Mouse (Mus musculus) heart, adult 2 months (tissue): ENCODE results near the gene Nudt4. TPM values are rescaled to one million over a fixed set of nuclear protein-coding genes. Genes with fewer than 3 reads are reported as not detected.

Source experiments
- DNase-seq, 2 experiments: peaks; one replicate each; pipeline ENCODE4 v3.0.0; 2021
- H3K27ac ChIP-seq: fragments of 200-600 bp; 2 replicates; pipeline ENCODE4 v1.8.1; 2022
- H3K27me3 ChIP-seq: fragments of 200-500 bp; 2 replicates; pipeline ENCODE4 v1.6.1; 2012; ENCODE audit warnings: mild to moderate bottlenecking, low read length, inconsistent platforms, mixed read lengths; ENCODE audit not compliant: control insufficient read depth, insufficient read depth
- H3K36me3 ChIP-seq: fragments of 200-500 bp; 2 replicates; pipeline ENCODE4 v1.6.1; 2012; ENCODE audit warnings: low read length, inconsistent platforms; ENCODE audit not compliant: control insufficient read depth, insufficient read depth
- H3K4me1 ChIP-seq: fragments of 200-500 bp; 2 replicates; pipeline ENCODE4 v1.6.1; 2011; ENCODE audit warnings: low read length; ENCODE audit not compliant: control insufficient read depth, insufficient read depth
- H3K4me3 ChIP-seq: fragments of 200-600 bp; 2 replicates; pipeline ENCODE4 v1.8.1; 2022
- H3K79me2 ChIP-seq: fragments of 200-500 bp; replicated peaks from 2 replicates; pipeline ENCODE4 v1.6.1; 2012; ENCODE audit warnings: mild to moderate bottlenecking, inconsistent platforms, low read length, moderate library complexity, mixed read lengths; ENCODE audit not compliant: control insufficient read depth, insufficient read depth
- H3K9ac ChIP-seq: fragments of 200-500 bp; 2 replicates; pipeline ENCODE4 v1.6.1; 2012; ENCODE audit warnings: low read depth, mild to moderate bottlenecking, control low read depth, inconsistent platforms, low read length, mixed read lengths
- CTCF ChIP-seq: fragments of 200-600 bp; IDR thresholded peaks from 2 replicates; pipeline ENCODE4 v1.8.1; 2022; ENCODE audit warnings: antibody characterized with exemption, mild to moderate bottlenecking, moderate library complexity
- EP300 ChIP-seq: fragments of 200-500 bp; IDR thresholded peaks from 2 replicates; pipeline ENCODE4 v1.6.1; 2011; ENCODE audit warnings: low read depth, low read length, control low read depth; ENCODE audit not compliant: insufficient read depth
- POLR2A ChIP-seq: fragments of 200-500 bp; IDR thresholded peaks from 2 replicates; pipeline ENCODE4 v1.6.1; 2011; ENCODE audit warnings: mild to moderate bottlenecking, low read depth, low read length, control low read depth; ENCODE audit not compliant: insufficient read depth
- WGBS: fragments of 180-500 bp; shearing (Covaris S2); methylation state at CpG from one replicate; pipeline ENCODE4 v1.1.7; 2018; 5-methylcytosine and 5-hydroxymethylcytosine counted together
- intact Hi-C: fragments of 180-260 bp; cut with DNase I; formaldehyde crosslinking; loops from one replicate; pipeline ENCODE4 v1.15.1; 2025
- polyA plus RNA-seq: library from polyadenylated mRNA; depleted of rRNA; stranded (reverse); fragments of >200 nt; gene quantifications from 2 replicates; pipeline ENCODE4 v1.2.3, GENCODE M21; 2012
- total RNA-seq, 2 experiments: library from RNA; stranded (reverse); gene quantifications; 2 replicates each; pipeline ENCODE4 v1.2.3; 2021

Nudt4 gene
- total and polyA plus RNA-seq, 3 experiments: 48.8 to 349 (median 328) TPM

DNA sequence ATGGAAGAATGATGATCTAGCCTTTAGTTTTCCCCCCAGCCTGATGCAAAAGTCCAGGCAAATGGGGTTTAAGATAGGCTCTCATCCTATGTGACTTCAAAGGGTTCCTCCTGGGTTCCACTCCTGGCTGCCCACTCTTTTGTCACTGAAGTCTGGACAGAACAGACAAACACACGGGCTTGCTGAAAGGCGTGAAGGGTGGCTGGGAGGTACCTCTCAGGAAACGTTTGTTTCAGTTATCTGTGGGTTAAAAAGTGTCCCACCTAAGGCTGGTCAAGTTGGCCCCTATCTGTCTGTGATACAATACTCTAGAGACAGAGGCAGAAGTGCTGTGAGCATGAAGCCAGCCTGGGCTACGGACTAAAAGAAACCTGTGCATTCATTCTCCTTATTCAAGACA, 11.0 kb upstream of the Nudt4 start:
- TF ChIP-seq CTCF: no peak
- TF ChIP-seq POLR2A: no peak
- no peak for TF ChIP-seq EP300
- intact Hi-C loops: no loop called here
- Histone ChIP-seq H3K27ac (no peak overlapping the region), H3K36me3 (no peaks in the 10 kb centered on the region), H3K27me3 (no peaks in the 10 kb centered on the region), H3K4me3 (no peak overlapping the region), H3K9ac (no peak overlapping the region), H3K4me1 (no peaks in the 10 kb centered on the region), H3K79me2 (no peaks in the 10 kb centered on the region)
- WGBS: 67% methylated on average over 4 of the region's 4 CpGs
- DNase-seq: no peak

DNA sequence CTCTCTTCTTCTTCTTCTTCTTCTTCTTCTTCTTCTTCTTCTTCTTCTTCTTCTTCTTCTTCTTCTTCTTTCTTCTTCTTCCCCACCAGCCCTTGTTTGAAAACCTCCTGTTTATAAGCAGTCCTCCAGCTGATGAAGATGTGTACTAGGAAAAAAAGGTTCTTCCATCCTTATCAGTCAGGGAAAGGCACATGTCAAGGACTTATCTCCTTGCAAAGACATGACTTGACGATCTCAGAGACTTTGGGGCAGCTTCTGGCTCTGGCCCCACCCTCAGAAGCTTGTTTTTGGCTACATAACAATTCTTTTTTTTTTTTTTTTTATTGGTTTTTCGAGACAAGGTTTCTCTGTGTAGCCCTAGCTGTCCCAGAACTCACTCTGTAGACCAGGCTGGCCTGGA, 5.5 kb upstream of the Nudt4 start:
- no peaks in the 10 kb centered on the region for H3K36me3 ChIP-seq
- no peaks in the 10 kb centered on the region for H3K27me3 ChIP-seq
- no peak overlapping the region for H3K27ac ChIP-seq
- no peak for TF ChIP-seq CTCF
- TF ChIP-seq POLR2A: no peak
- no peak for TF ChIP-seq EP300
- no peak for DNase-seq
- no peaks in the 10 kb centered on the region for H3K79me2 ChIP-seq
- peaks cover 5% of the 10 kb centered on the region for H3K4me1 ChIP-seq
- WGBS: 65% methylated on average over 2 of the region's 2 CpGs
- no peak overlapping the region for H3K4me3 ChIP-seq
- intact Hi-C loops: no loop called here
- no peak overlapping the region for H3K9ac ChIP-seq

DNA sequence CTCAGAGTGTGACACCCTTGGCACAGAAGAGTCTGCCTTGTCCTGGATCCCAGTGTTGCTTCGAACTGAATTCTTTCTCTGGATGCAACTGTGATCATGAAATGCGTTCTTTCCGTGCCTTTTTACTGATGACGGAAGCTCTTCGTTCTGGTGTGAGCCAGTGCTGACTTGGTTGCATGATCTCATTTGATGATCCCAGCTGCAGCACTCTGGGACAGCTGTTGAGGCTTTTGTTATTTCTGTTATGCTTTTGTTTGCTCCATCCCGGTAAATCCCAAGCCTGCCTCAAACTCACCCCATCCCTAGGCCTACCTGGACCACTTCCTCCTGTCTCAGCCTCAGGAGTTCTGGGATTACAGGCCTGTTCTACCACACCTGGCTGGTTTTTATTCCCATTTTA, 4.1 kb upstream of the Nudt4 start:
- no peaks in the 10 kb centered on the region for H3K36me3 ChIP-seq
- TF ChIP-seq CTCF (no peak), EP300 (no peak), POLR2A (no peak)
- H3K4me3 ChIP-seq: no peak overlapping the region
- DNase-seq: no peak
- intact Hi-C loops: no loop called here
- peaks cover 5% of the 10 kb centered on the region for H3K4me1 ChIP-seq
- no peaks in the 10 kb centered on the region for H3K79me2 ChIP-seq
- H3K27me3 ChIP-seq: no peaks in the 10 kb centered on the region
- no peak overlapping the region for H3K9ac ChIP-seq
- 71% methylated on average over 6 of the region's 6 CpGs for WGBS
- H3K27ac ChIP-seq: no peak overlapping the region

GRCm38 (mm10) chr10:95567550-95567949, 3.6 kb upstream of the Nudt4 start:
- intact Hi-C loops: no loop called here
- DNase-seq: no peak
- 72% methylated on average over 5 of the region's 5 CpGs for WGBS

GRCm38 (mm10) chr10:95566786-95567185, 2.8 kb upstream of the Nudt4 start:
- no peaks in the 10 kb centered on the region for H3K79me2 ChIP-seq
- intact Hi-C loops: no loop called here
- WGBS: 91% methylated on average over 3 of the region's 3 CpGs

More at GRCm38 (mm10) chr10:95567550-95567949, 3.6 kb upstream of the Nudt4 start:
- Histone ChIP-seq H3K27me3 (no peaks in the 10 kb centered on the region), H3K79me2 (no peaks in the 10 kb centered on the region), H3K4me1 (peaks cover 5% of the 10 kb centered on the region), H3K4me3 (no peak overlapping the region), H3K9ac (no peak overlapping the region), H3K36me3 (no peaks in the 10 kb centered on the region), H3K27ac (no peak overlapping the region)
- TF ChIP-seq EP300 (no peak), POLR2A (no peak), CTCF (no peak)

GRCm38 (mm10) chr10:95565156-95565854, 1.4 kb upstream of the Nudt4 start:
- Histone ChIP-seq H3K27me3 (no peaks in the 10 kb centered on the region), H3K4me1 (peaks cover 5% of the 10 kb centered on the region), H3K9ac (no peak overlapping the region), H3K27ac (no peak overlapping the region), H3K4me3 (no peak overlapping the region), H3K79me2 (no peaks in the 10 kb centered on the region), H3K36me3 (peaks cover 3% of the 10 kb centered on the region; the same call in 1 of the 2 replicates)
- intact Hi-C loops: no loop called here
- DNase-seq: no peak
- no peak for TF ChIP-seq EP300
- TF ChIP-seq POLR2A: no peak
- no peak for TF ChIP-seq CTCF
- WGBS: 56% methylated on average over 14 of the region's 14 CpGs

More at GRCm38 (mm10) chr10:95566786-95567185, 2.8 kb upstream of the Nudt4 start:
- TF ChIP-seq EP300 (no peak), POLR2A (no peak), CTCF (no peak)
- DNase-seq: no peak
- Histone ChIP-seq H3K9ac (no peak overlapping the region), H3K4me1 (peaks cover 5% of the 10 kb centered on the region), H3K27me3 (no peaks in the 10 kb centered on the region), H3K27ac (no peak overlapping the region), H3K36me3 (no peaks in the 10 kb centered on the region), H3K4me3 (no peak overlapping the region)
